Mouse (Mus musculus) liver, embryonic 14.5 days (tissue): Measurements from ENCODE around the gene Klrb1. TPM values are rescaled to one million over a fixed set of nuclear protein-coding genes. Genes with fewer than 3 reads are reported as not detected.

Experiments
- ATAC-seq: fragments of 200-750 bp; cut with Nextera tagmentation; 2 replicates; pipeline ENCODE4 v1.8.0; 2017; ENCODE audit warnings: moderate number of reproducible peaks, mild to moderate bottlenecking, moderate library complexity; ENCODE audit not compliant: insufficient read depth
- DNase-seq, 3 experiments: peaks; one replicate each; pipeline ENCODE4 v3.0.0-alpha.2; 2012 to 2013; ENCODE audit warnings: low read depth in 3 of 3, low spot score in 3 of 3
- H3K27ac ChIP-seq: fragments of 300-500 bp; sonication (generic); 2 replicates; pipeline ENCODE4 v1.5.1; 2014; ENCODE audit warnings: moderate library complexity, mild to moderate bottlenecking, control low read depth, inconsistent platforms
- H3K27me3 ChIP-seq: fragments of 300-500 bp; sonication (generic); 2 replicates; pipeline ENCODE4 v1.6.1; 2014; ENCODE audit warnings: mild to moderate bottlenecking, low read length, moderate library complexity; ENCODE audit not compliant: control insufficient read depth, insufficient read depth
- H3K36me3 ChIP-seq: fragments of 300-500 bp; sonication (generic); replicated peaks from 2 replicates; pipeline ENCODE4 v1.6.1; 2014; ENCODE audit warnings: low read depth; ENCODE audit not compliant: control insufficient read depth, insufficient read depth
- H3K4me1 ChIP-seq, 2 experiments: fragments of 200-500 bp in 1 of 2; fragments of 300-500 bp in 1 of 2; sonication (generic) in 1 of 2; replicated peaks; 2 replicates each; pipeline ENCODE4 v1.6.1; 2012 to 2014; ENCODE audit warnings: antibody characterized with exemption in 1 of 2, inconsistent platforms in 1 of 2, low read length in 1 of 2; ENCODE audit not compliant: control insufficient read depth in 2 of 2, insufficient read depth in 2 of 2
- H3K4me2 ChIP-seq: fragments of 300-500 bp; sonication (generic); 2 replicates; pipeline ENCODE4 v1.6.1; 2014; ENCODE audit warnings: low read depth, mild to moderate bottlenecking, control low read depth, moderate library complexity
- H3K4me3 ChIP-seq, 2 experiments: fragments of 200-500 bp in 1 of 2; fragments of 300-500 bp in 1 of 2; sonication (generic) in 1 of 2; 2 replicates each; pipeline ENCODE4 v1.5.1; 2012 to 2014; ENCODE audit warnings: low read depth in 2 of 2, low read length in 2 of 2, mild to moderate bottlenecking in 2 of 2, control low read depth in 1 of 2, inconsistent platforms in 1 of 2, moderate library complexity in 1 of 2; ENCODE audit not compliant: insufficient read depth in 1 of 2
- H3K9ac ChIP-seq: fragments of 300-500 bp; sonication (generic); replicated peaks from 2 replicates; pipeline ENCODE4 v1.6.1; 2014; ENCODE audit warnings: mild to moderate bottlenecking, control low read depth, moderate library complexity
- H3K9me3 ChIP-seq: fragments of 300-500 bp; sonication (generic); 2 replicates; pipeline ENCODE4 v1.6.1; 2016; ENCODE audit warnings: low read length, mixed read lengths; ENCODE audit not compliant: control insufficient read depth
- CTCF ChIP-seq: IDR thresholded peaks from 2 replicates; pipeline ENCODE4 v1.5.1; 2016; ENCODE audit warnings: antibody characterized with exemption, low read depth, control low read depth
- EP300 ChIP-seq: IDR thresholded peaks from 2 replicates; pipeline ENCODE4 v1.6.1; 2016; ENCODE audit warnings: antibody characterized with exemption, low read depth
- WGBS: fragments of 180-500 bp; shearing (Covaris S2); extraction: QIAGEN DNeasy Blood & Tissue Kit; methylation state at CpG from one replicate; pipeline ENCODE4 v1.1.7; 2014; ENCODE audit not compliant: insufficient replicate concordance; 5-methylcytosine and 5-hydroxymethylcytosine counted together
- polyA plus RNA-seq, 2 experiments: library from polyadenylated mRNA; depleted of rRNA in 1 of 2; stranded (reverse) in 1 of 2; unstranded in 1 of 2; fragments of >200 nt; fragmentation: Nextera tagmentation in 1 of 2; extraction: Ambion mirVana in 1 of 2; gene quantifications; 2 replicates each; pipeline versions ENCODE4 v1.2.1 to v1.2.3; 2012 to 2014

The Klrb1 gene
- polyA plus RNA-seq, 2 experiments, result not detected

GRCm38 (mm10) chr6:128733908-128734679 is 11.2 kb upstream of the Klrb1 start:
- Histone ChIP-seq H3K27ac (no peak overlapping the region), H3K9ac (no peak overlapping the region), H3K36me3 (no peaks in the 10 kb centered on the region), H3K4me1 (no peaks in the 10 kb centered on the region), H3K27me3 (no peaks in the 10 kb centered on the region), H3K4me3 (no peak overlapping the region), H3K9me3 (no peaks in the 10 kb centered on the region), H3K4me2 (no peak overlapping the region)
- TF ChIP-seq CTCF (no peak), EP300 (no peak)
- ATAC-seq, result no peak
- no peak for DNase-seq
- 27% methylated on average over 5 of the region's 5 CpGs for WGBS

- Histone ChIP-seq H3K4me1 (no peaks in the 10 kb centered on the region), H3K27me3 (no peaks in the 10 kb centered on the region), H3K4me3 (no peak overlapping the region), H3K9ac (no peak overlapping the region), H3K4me2 (no peak overlapping the region), H3K36me3 (no peaks in the 10 kb centered on the region), H3K27ac (no peak overlapping the region), H3K9me3 (no peaks in the 10 kb centered on the region)
- TF ChIP-seq EP300, result no peak
- TF ChIP-seq CTCF, result no peak
- WGBS, result 43% methylated on average over 3 of the region's 3 CpGs
- DNase-seq, result no peak
- no peak for ATAC-seq
Measured at GRCm38 (mm10) chr6:128732032-128732431, 9.2 kb upstream of the Klrb1 start.

- no peak overlapping the region for H3K9ac ChIP-seq
- no peak for TF ChIP-seq CTCF
- TF ChIP-seq EP300, result no peak
- H3K27ac ChIP-seq, result no peak overlapping the region
- DNase-seq (no peak), ATAC-seq (no peak)
- H3K36me3 ChIP-seq, result no peaks in the 10 kb centered on the region
- no peak overlapping the region for H3K4me2 ChIP-seq
- no peaks in the 10 kb centered on the region for H3K4me1 ChIP-seq
- H3K27me3 ChIP-seq, result no peaks in the 10 kb centered on the region
- WGBS, result 53% methylated on average over 3 of the region's 3 CpGs
- H3K9me3 ChIP-seq, result no peaks in the 10 kb centered on the region
- H3K4me3 ChIP-seq, result no peak overlapping the region
Measured at GRCm38 (mm10) chr6:128701691-128702090, 21.2 kb downstream of the Klrb1 start.

- Histone ChIP-seq H3K9me3 (no peaks in the 10 kb centered on the region), H3K27me3 (no peaks in the 10 kb centered on the region), H3K4me1 (no peaks in the 10 kb centered on the region), H3K4me2 (no peak overlapping the region), H3K9ac (no peak overlapping the region), H3K4me3 (no peak overlapping the region), H3K36me3 (no peaks in the 10 kb centered on the region), H3K27ac (no peak overlapping the region)
- DNase-seq (no peak), ATAC-seq (no peak)
- TF ChIP-seq EP300 (no peak), CTCF (no peak)
Measured at GRCm38 (mm10) chr6:128679574-128679973, 43.3 kb downstream of the Klrb1 start.

- no peaks in the 10 kb centered on the region for H3K36me3 ChIP-seq
- 39% methylated on average over 4 of the region's 4 CpGs for WGBS
Measured at GRCm38 (mm10) chr6:128669936-128670335, 52.9 kb downstream of the Klrb1 start.

More at GRCm38 (mm10) chr6:128669936-128670335, 52.9 kb downstream of the Klrb1 start:
- H3K27me3 ChIP-seq, result no peaks in the 10 kb centered on the region
- H3K4me3 ChIP-seq, result no peak overlapping the region
- TF ChIP-seq EP300 (no peak), CTCF (no peak)
- no peak overlapping the region for H3K9ac ChIP-seq
- DNase-seq, result no peak
- H3K9me3 ChIP-seq, result no peaks in the 10 kb centered on the region
- no peaks in the 10 kb centered on the region for H3K4me1 ChIP-seq
- ATAC-seq, result no peak
- H3K4me2 ChIP-seq, result no peak overlapping the region
- no peak overlapping the region for H3K27ac ChIP-seq
